Mouse (Mus musculus) bone marrow macrophage, adult 2 months (primary cell): ENCODE data around the gene St3gal3. TPM values are rescaled to one million over a fixed set of nuclear protein-coding genes. Genes with fewer than 3 reads are reported as not detected.

Experiments used
- H3K27ac ChIP-seq: 2 replicates; pipeline ENCODE4 v1.5.1; 2012; ENCODE audit warnings: low read depth, low read length; ENCODE audit not compliant: insufficient read depth
- H3K4me1 ChIP-seq: 2 replicates; pipeline ENCODE4 v1.6.1; 2012; ENCODE audit warnings: low read length; ENCODE audit not compliant: control insufficient read depth, insufficient read depth
- H3K4me3 ChIP-seq: 2 replicates; pipeline ENCODE4 v1.5.1; 2012; ENCODE audit warnings: mild to moderate bottlenecking, low read length, moderate library complexity; ENCODE audit not compliant: insufficient read depth
- CTCF ChIP-seq: IDR thresholded peaks from 2 replicates; pipeline ENCODE4 v1.5.1; 2012; ENCODE audit warnings: low read depth, mild to moderate bottlenecking, low read length, moderate library complexity
- POLR2A ChIP-seq: IDR thresholded peaks from 2 replicates; pipeline ENCODE4 v1.6.1; 2012; ENCODE audit warnings: mild to moderate bottlenecking, low read depth, low read length, borderline replicate concordance
- polyA plus RNA-seq: library from polyadenylated mRNA; stranded (reverse); fragments of >200 nt; gene quantifications from 2 replicates; pipeline ENCODE4 v1.2.4, GENCODE M21; 2012; ENCODE audit not compliant: missing spikeins, insufficient read depth, insufficient read length

Gene St3gal3
- polyA plus RNA-seq, 1 experiment: 18.6 TPM

DNA sequence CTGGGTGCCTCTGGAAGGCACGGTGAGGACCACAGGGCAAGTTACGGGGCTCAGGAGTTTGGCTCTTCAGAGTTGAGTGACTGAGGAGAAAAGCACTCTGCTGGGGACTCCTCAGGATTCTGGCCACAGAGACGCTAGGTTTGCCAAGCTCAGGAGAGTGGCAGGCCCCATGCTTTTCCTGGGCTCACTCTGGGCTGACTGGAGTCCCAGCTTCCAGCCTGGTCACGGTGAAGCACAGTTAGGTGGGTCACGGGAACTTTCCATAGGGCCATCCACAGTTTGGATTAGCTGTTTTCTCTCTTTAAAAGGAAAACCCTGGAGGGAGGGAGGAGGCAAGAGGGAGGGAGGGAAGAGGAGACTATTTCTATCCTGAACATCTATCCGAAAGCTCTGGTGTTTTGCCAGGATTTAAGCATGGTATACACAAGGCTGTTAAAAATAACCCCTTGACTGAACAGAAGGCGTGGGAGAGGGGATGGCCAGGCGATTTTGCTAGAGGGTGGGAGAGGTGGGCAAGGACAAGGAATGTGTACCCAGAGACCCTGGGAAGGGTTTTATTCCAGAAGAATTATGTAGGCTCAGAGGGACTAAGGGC lies 149.6 kb downstream of the St3gal3 start:
- TF ChIP-seq CTCF (no peak), POLR2A (no peak)
- peaks cover 31% of the 10 kb centered on the region for H3K4me1 ChIP-seq
- no peak overlapping the region for H3K27ac ChIP-seq
- no peak overlapping the region for H3K4me3 ChIP-seq

DNA sequence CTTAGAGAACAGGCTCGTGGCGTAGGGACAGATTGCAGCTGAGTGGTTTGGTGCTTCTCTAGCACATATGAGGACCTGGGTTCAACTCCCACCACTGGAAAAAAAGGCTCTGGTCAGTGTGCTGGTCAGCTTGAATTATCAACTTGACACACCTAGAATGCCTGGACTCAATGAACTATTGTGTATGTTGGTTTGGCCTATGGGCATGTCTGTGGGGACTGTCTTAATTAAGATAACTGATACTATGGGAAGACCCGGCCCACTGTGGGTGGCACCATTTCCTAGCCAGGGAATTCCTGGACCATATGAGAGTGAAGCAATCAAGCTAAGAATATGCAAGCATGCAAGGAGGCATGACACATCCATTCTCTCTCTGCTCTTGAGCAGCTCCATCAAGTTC lies 150.5 kb downstream of the St3gal3 start:
- TF ChIP-seq POLR2A: no peak
- no peak for TF ChIP-seq CTCF
- Histone ChIP-seq H3K4me1 (peaks cover 31% of the 10 kb centered on the region), H3K27ac (no peak overlapping the region), H3K4me3 (no peak overlapping the region)

DNA sequence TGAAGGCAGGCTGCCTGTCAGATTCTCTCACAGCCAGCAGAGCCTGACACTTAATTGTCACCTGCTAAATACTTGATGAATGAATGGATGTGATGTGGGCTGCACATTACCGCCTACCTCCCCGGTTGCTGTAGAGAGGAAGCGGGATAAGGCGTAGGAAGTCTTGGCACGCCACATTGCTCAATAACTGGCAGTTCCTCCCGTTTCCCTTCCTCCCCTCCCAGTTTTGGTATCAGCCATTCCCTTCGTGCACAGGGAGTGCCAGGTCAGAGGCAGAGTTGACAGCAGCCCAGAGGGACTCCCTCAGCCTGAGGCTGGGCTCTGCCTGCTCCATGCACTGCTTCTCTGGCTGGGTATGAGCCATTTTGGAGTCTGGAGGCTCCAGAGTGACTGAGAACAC lies 152.0 kb downstream of the St3gal3 start:
- H3K4me3 ChIP-seq: no peak overlapping the region
- peaks cover 27% of the 10 kb centered on the region for H3K4me1 ChIP-seq
- no peak overlapping the region for H3K27ac ChIP-seq
- TF ChIP-seq CTCF: no peak
- TF ChIP-seq POLR2A: no peak

DNA sequence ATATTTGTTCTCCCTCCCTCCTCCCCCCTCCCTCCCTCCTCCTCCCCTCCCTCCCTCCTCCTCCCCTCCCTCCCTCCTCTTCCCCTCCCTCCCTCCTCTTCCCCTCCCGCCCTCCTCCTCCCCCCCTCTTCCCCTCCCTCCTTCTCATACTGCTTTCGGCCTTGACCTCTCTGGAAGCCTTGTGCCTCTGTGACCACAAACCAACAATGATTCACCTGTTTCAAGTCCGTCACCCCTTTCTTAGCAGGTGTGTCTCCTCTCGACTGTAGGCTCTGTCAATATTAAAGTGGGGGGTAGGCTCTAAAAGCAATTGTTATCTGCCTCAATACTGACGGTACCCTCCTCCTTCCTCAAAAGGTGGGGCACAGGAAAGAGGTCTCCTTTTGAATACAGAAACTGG lies 153.2 kb downstream of the St3gal3 start:
- Histone ChIP-seq H3K4me1 (peaks cover 29% of the 10 kb centered on the region), H3K4me3 (no peak overlapping the region), H3K27ac (no peak overlapping the region)
- TF ChIP-seq CTCF (no peak), POLR2A (no peak)

DNA sequence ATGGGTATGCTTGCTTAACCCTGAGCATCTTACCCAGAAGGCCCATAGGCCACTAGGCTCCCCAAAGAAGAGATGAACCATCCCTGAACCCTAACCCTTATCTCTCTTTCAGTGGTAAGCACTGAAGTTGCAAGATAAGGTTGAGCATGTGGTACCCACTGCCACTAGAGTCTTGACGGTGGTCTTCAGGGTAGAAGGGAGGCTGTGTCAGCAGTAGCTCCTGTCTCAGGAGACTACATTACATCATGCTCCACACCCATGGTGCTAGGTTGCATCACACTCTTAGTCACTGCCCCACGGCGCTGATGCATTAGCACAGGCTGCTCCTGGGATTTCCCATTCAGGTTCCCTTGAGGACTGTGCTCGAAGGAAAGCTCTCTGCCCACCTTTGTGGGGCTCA lies 154.6 kb downstream of the St3gal3 start:
- Histone ChIP-seq H3K4me3 (no peak overlapping the region), H3K27ac (no peak overlapping the region), H3K4me1 (peaks cover 29% of the 10 kb centered on the region)
- TF ChIP-seq CTCF (no peak), POLR2A (no peak)

DNA sequence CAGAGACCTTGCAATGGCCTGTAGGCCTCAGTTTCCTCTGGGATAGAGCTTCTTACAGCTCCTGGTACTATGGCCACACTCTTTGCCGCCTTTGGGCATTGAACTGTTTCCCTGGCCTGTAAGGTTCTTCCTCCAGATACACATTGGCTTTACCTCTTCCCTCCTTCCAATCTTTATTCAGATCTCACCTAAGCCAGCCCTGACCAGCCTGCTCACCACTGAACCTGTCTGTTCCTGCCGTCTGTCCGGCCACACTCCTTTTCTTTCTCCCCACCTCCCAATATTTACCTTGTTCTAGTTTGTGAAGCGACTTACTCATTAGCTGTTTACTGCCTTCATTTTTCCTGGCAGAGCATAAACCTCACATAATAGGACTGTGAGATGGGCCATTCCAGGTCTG lies 155.5 kb downstream of the St3gal3 start:
- TF ChIP-seq CTCF (no peak), POLR2A (no peak)
- H3K27ac ChIP-seq: no peak overlapping the region
- H3K4me1 ChIP-seq: peaks cover 29% of the 10 kb centered on the region
- no peak overlapping the region for H3K4me3 ChIP-seq

DNA sequence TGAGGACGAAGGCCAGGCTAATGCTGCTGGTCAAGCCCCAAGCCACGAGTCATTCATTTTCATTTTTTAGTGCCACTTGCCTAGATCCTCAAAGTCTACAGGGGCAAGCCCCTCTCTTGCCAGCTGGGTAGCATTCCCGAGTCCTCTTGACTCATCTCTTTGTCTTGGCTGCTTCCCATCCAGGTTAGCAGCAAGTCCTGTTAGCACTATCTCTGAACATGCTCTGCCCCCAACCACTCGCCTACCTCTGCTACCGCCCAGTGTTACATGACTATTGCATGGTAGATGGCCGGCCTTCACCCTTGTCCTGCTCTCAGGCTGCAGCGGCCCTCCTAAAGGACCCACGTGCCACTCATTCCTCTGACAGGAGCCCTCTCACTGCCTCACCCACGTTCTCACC lies 156.4 kb downstream of the St3gal3 start:
- no peak for TF ChIP-seq CTCF
- TF ChIP-seq POLR2A: no peak
- peaks cover 27% of the 10 kb centered on the region for H3K4me1 ChIP-seq
- H3K4me3 ChIP-seq: no peak overlapping the region
- H3K27ac ChIP-seq: no peak overlapping the region

DNA sequence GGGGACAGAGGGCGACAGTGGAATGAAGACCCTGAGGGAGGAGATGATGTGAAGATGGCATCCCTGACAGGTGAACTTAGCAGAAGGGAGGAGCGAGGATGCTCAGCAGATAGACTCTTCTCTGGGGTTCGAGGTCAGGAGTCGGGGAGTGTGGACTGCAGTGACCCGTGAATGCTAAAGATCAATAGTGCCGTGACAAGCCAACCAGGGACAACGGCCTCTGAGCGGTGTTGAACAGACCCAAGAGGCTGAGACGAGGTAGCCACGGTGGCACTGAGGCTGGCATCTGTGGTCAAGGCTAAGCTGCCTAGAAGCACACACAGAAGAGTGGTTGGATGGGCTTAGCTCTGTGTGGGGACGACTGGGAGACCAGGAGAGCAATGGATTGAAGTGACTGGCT lies 156.9 kb downstream of the St3gal3 start:
- TF ChIP-seq CTCF (no peak), POLR2A (no peak)
- Histone ChIP-seq H3K4me3 (no peak overlapping the region), H3K4me1 (peaks cover 23% of the 10 kb centered on the region), H3K27ac (no peak overlapping the region)

DNA sequence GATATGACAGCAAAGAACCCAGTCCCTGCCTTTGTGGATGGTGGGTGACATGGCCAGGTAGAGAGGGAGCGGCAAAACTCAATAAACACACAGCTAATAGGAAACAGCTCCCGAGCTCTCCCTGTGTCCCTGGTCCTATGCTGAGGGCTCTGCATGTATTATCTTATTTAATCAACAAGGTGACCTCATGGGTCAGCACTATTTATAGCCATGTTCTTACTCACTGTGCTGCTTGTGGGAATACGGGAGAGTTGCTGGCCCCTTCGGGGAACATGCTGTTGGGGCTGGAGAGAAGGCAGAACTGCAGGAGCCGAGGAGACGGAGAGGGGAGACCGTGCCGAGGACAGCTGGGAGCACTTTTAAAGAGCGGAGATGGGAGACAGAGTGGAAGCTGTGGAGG lies 157.3 kb downstream of the St3gal3 start:
- H3K4me3 ChIP-seq: no peak overlapping the region
- H3K27ac ChIP-seq: no peak overlapping the region
- peaks cover 18% of the 10 kb centered on the region for H3K4me1 ChIP-seq
- TF ChIP-seq POLR2A: no peak
- TF ChIP-seq CTCF: no peak

DNA sequence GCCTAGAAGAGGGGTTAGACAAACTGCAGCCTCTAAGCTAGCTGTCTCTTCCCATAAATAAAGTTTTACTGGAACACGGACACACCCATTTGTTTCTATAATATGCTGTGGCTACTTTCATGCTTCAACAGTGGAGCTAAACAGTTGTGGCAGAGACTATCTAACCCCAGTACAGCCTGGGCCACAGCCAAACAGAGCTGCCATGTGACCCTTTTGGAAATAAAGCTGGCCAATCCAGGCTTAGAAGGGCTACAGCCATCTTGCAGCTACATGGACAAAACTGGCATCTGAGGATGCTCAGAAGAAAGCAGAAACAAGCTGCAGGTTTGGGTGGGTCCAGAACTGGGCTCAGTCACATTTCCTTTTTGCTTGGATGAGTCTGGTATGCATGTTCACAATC lies 158.9 kb downstream of the St3gal3 start:
- no peak for TF ChIP-seq CTCF
- no peak for TF ChIP-seq POLR2A
- no peak overlapping the region for H3K27ac ChIP-seq
- peaks cover 11% of the 10 kb centered on the region for H3K4me1 ChIP-seq
- no peak overlapping the region for H3K4me3 ChIP-seq

DNA sequence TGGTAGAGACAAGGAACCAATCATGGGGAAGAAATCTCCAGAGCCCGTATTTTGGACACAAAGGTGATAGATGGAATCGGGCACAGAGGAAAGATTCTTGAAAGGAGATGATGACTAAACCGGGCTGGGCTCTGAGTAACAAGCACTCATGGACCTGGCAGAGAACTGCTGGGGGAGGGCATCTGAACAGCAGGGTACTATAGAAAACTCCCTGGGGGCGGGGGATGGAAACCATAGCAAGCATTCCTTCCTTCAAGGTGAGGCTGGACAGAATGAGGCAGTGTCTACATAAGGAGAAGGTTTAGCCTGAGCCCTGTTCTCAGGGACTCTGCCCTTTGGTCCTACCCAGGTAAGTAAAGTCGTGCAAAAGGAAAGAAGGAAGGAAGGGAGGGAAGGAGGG lies 160.0 kb downstream of the St3gal3 start:
- no peak overlapping the region for H3K4me3 ChIP-seq
- H3K4me1 ChIP-seq: peaks cover 6% of the 10 kb centered on the region
- H3K27ac ChIP-seq: no peak overlapping the region
- TF ChIP-seq POLR2A (no peak), CTCF (no peak)
